Mouse (Mus musculus): ENCODE measurements around the gene Grm4. TPM values are rescaled to one million over a fixed set of nuclear protein-coding genes. Genes with fewer than 3 reads are reported as not detected.

Gene Grm4
- polyA plus RNA-seq, 1 experiment from 2014 or later = 0.16 TPM

- TF ChIP-seq CTCF (IDR thresholded peaks at IDR 0.05; ENCODE audit: low read depth) = no peak
- no peak for TF ChIP-seq EP300 (optimal IDR thresholded peaks at IDR 0.05)
- ATAC-seq (ENCODE audit: low FRiP score, low TSS enrichment) (0 out of 2 replicates have a peak, but pooled peaks have one; percentile 16), DNase-seq (ENCODE audit: low spot score) (peak; percentile 43)
- 0 out of 2 replicates have a peak, but pooled peaks cover 2% of the 10 kb centered on the region for H3K4me1 ChIP-seq (replicated peaks; ENCODE audit: control insufficient read depth, insufficient read depth)
- peaks cover 23% of the 10 kb centered on the region for H3K27me3 ChIP-seq (ENCODE audit: control insufficient read depth, insufficient read depth, low read length)
- peak overlapping the region; percentile 93 for H3K4me2 ChIP-seq (replicated peaks; ENCODE audit: low read depth)
- peak overlapping the region; percentile 52 for H3K4me3 ChIP-seq (ENCODE audit: low read depth, low read length)
- H3K9ac ChIP-seq (ENCODE audit: low read length) = peak overlapping the region; percentile 31; the same call in 1 of the 2 replicates
- no peaks in the 10 kb centered on the region for H3K9me3 ChIP-seq (ENCODE audit: control insufficient read depth, low read length)
- H3K36me3 ChIP-seq (ENCODE audit: control insufficient read depth, insufficient read depth, low read length) = no peaks in the 10 kb centered on the region
- WGBS = 0% methylated on average over 27 of the region's 78 CpGs
- no peak overlapping the region for H3K27ac ChIP-seq (replicated peaks)
Measured at GRCm38 (mm10) chr17:27512619-27513161, 8.5 kb downstream of the Grm4 start.

- no peak overlapping the region for H3K27ac ChIP-seq (replicated peaks)
- no peak for ATAC-seq (ENCODE audit: low FRiP score, low TSS enrichment)
- 1% methylated on average over 48 of the region's 64 CpGs for WGBS
Measured at GRCm38 (mm10) chr17:27511865-27512618, 9.2 kb downstream of the Grm4 start.

DNA sequence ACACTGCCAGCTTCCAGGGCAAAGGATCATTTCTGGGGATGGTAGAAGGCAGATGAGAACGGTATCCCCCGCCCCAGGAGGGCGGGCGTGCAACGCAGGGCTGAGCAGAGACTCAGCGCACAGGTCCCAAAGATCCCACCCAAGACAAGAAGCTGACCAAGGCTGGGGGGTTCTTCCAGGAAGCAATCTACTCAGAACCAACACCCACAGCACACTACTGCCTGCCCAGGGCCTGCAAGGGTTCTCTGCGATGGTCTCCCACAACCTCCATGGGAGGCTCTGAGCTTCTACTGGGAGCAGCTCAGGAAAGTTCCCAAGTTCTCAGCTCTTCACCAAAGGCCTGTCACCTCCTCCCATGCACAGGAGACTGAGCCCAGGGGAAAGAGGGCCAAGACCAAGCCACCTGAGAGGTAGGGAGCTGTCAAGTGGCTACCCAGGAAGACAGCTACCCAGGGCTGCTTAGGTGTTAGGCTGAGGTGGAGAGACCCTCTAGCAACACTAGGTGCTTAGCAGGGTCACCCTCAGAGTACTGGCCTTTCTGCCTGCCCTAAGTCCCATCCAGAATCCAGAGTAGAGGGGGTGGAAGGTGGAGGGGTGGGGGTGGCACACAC, 10.0 kb downstream of the Grm4 start:
- Histone ChIP-seq H3K27ac (replicated peaks) (no peak overlapping the region), H3K36me3 (ENCODE audit: control insufficient read depth, insufficient read depth, low read length) (no peaks in the 10 kb centered on the region), H3K4me3 (ENCODE audit: low read depth, low read length) (no peak overlapping the region), H3K9ac (ENCODE audit: low read length) (no peak overlapping the region), H3K9me3 (ENCODE audit: control insufficient read depth, low read length) (no peaks in the 10 kb centered on the region), H3K4me1 (replicated peaks; ENCODE audit: control insufficient read depth, insufficient read depth) (0 out of 2 replicates have a peak, but pooled peaks cover 2% of the 10 kb centered on the region), H3K27me3 (ENCODE audit: control insufficient read depth, insufficient read depth, low read length) (peaks cover 23% of the 10 kb centered on the region), H3K4me2 (replicated peaks; ENCODE audit: low read depth) (no peak overlapping the region)
- ATAC-seq (ENCODE audit: low FRiP score, low TSS enrichment) (no peak), DNase-seq (ENCODE audit: low spot score) (no peak)
- TF ChIP-seq EP300 (optimal IDR thresholded peaks at IDR 0.05) = no peak
- no peak for TF ChIP-seq CTCF (IDR thresholded peaks at IDR 0.05; ENCODE audit: low read depth)
- WGBS = 90% methylated on average over 7 of the region's 7 CpGs

More at GRCm38 (mm10) chr17:27511865-27512618, 9.2 kb downstream of the Grm4 start:
- H3K9ac ChIP-seq (ENCODE audit: low read length) = 0 out of 2 replicates have a peak overlapping the region, but pooled peaks have one; percentile 27
- H3K36me3 ChIP-seq (ENCODE audit: control insufficient read depth, insufficient read depth, low read length) = no peaks in the 10 kb centered on the region
- H3K27me3 ChIP-seq (ENCODE audit: control insufficient read depth, insufficient read depth, low read length) = peaks cover 23% of the 10 kb centered on the region
- H3K4me2 ChIP-seq (replicated peaks; ENCODE audit: low read depth) = peak overlapping the region; percentile 93
- no peak for DNase-seq (ENCODE audit: low spot score)
- H3K4me1 ChIP-seq (replicated peaks; ENCODE audit: control insufficient read depth, insufficient read depth) = 0 out of 2 replicates have a peak, but pooled peaks cover 2% of the 10 kb centered on the region
- H3K4me3 ChIP-seq (ENCODE audit: low read depth, low read length) = peak overlapping the region; percentile 52
- no peaks in the 10 kb centered on the region for H3K9me3 ChIP-seq (ENCODE audit: control insufficient read depth, low read length)
- TF ChIP-seq CTCF (IDR thresholded peaks at IDR 0.05; ENCODE audit: low read depth) (0 out of 2 replicates have a peak, but pooled peaks have one; percentile 0), EP300 (optimal IDR thresholded peaks at IDR 0.05) (no peak)

DNA sequence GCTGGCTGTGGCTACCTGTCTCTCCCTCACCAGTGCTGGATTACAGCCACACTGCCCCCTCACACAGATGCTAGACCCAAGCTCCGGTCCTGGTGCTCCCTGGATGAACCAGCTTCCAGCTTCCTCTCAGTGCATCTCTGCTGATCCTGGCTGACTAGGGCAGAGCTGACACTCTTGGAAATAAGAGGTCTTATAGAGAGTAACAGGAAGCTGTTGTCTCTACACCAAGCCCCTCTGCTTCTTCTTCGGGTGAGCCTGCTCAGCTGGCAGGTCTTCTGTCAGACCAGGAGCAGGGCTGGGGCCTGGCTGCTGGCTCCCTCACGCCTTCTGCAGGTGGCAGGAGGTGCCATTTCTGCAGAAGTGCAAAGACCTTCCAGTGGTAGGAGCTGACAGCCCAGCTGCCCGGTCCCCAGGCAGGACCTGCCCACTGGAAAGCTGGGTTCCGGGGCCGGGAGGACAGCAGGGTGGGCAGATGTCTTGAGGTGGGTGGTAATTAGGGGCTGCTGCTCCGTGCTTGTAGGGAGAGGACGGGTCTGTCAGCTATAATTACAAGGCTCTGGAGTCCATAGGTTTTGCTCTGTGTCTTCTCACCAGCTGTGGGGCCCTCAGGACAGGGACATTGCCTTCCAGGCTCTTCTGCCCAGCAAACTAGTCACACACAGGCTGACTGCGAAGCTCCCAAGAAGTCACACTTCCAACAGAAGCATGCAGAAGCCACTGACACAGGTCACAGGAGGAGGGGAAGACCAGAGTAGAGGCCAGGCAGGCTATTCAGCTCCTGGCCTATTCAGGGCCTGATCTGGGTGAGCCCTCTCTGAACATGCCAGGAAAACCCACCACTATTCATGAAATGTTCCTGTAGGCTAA, 10.7 kb downstream of the Grm4 start:
- H3K36me3 ChIP-seq (ENCODE audit: control insufficient read depth, insufficient read depth, low read length) = no peaks in the 10 kb centered on the region
- no peaks in the 10 kb centered on the region for H3K9me3 ChIP-seq (ENCODE audit: control insufficient read depth, low read length)
- H3K27ac ChIP-seq (replicated peaks) = no peak overlapping the region
- H3K9ac ChIP-seq (ENCODE audit: low read length) = no peak overlapping the region
- no peak for TF ChIP-seq EP300 (optimal IDR thresholded peaks at IDR 0.05)
- TF ChIP-seq CTCF (IDR thresholded peaks at IDR 0.05; ENCODE audit: low read depth) = no peak
- ATAC-seq (ENCODE audit: low FRiP score, low TSS enrichment) = no peak
- DNase-seq (ENCODE audit: low spot score) = no peak
- H3K4me2 ChIP-seq (replicated peaks; ENCODE audit: low read depth) = no peak overlapping the region
- H3K4me3 ChIP-seq (ENCODE audit: low read depth, low read length) = no peak overlapping the region
- WGBS = 61% methylated on average over 9 of the region's 9 CpGs
- H3K27me3 ChIP-seq (ENCODE audit: control insufficient read depth, insufficient read depth, low read length) = peaks cover 23% of the 10 kb centered on the region
- H3K4me1 ChIP-seq (replicated peaks; ENCODE audit: control insufficient read depth, insufficient read depth) = 0 out of 2 replicates have a peak, but pooled peaks cover 2% of the 10 kb centered on the region

GRCm38 (mm10) chr17:27509056-27509455, 12.1 kb downstream of the Grm4 start:
- TF ChIP-seq CTCF (IDR thresholded peaks at IDR 0.05; ENCODE audit: low read depth) = no peak
- TF ChIP-seq EP300 (optimal IDR thresholded peaks at IDR 0.05) = no peak
- Histone ChIP-seq H3K4me1 (replicated peaks; ENCODE audit: control insufficient read depth, insufficient read depth) (0 out of 2 replicates have a peak, but pooled peaks cover 2% of the 10 kb centered on the region), H3K9ac (ENCODE audit: low read length) (no peak overlapping the region), H3K27ac (replicated peaks) (no peak overlapping the region), H3K27me3 (ENCODE audit: control insufficient read depth, insufficient read depth, low read length) (peaks cover 19% of the 10 kb centered on the region; the same call in 1 of the 2 replicates), H3K36me3 (ENCODE audit: control insufficient read depth, insufficient read depth, low read length) (no peaks in the 10 kb centered on the region), H3K4me2 (replicated peaks; ENCODE audit: low read depth) (no peak overlapping the region), H3K4me3 (ENCODE audit: low read depth, low read length) (no peak overlapping the region), H3K9me3 (ENCODE audit: control insufficient read depth, low read length) (no peaks in the 10 kb centered on the region)
- ATAC-seq (ENCODE audit: low FRiP score, low TSS enrichment) (no peak), DNase-seq (ENCODE audit: low spot score) (no peak)
- WGBS = 86% methylated on average over 5 of the region's 5 CpGs

All from stomach, postnatal 0 days (tissue).